ENCODE assay signal across 9 mouse cellular contexts in genomic region chr12:67222221-67223025, GRCm38 (mm10). TPM values are rescaled to one million over a fixed set of nuclear protein-coding genes. Genes with fewer than 3 reads are reported as not detected.
DNase-seq lines count a peak whose midpoint lies in the region; ATAC-seq lines count a peak whose summit lies in the region.
"Had no signal": no experiment of that assay in that cellular context is flagged by ENCODE, and none has a peak within 500 bp of the region (broad histone marks: within the 10 kb centered on the region; RNA-seq: fewer than 3 reads in every experiment).

Mdga2 (minus strand) TSS chr12:67222549.

- H3K27me3 ChIP-seq in megakaryocyte, embryonic 14.5 days (replicated peaks) = peaks cover 51% of the 10 kb centered on the region
- peaks cover 56% of the 10 kb centered on the region for H3K27me3 ChIP-seq in liver, embryonic 12.5 days (replicated peaks)

- peak within 1 kb of the TSS; percentile 85 for H3K4me3 ChIP-seq in megakaryocyte, embryonic 14.5 days (replicated peaks)
- H3K4me3 ChIP-seq in liver, embryonic 12.5 days = peak within 1 kb of the TSS; percentile 43

- H3K27ac ChIP-seq in liver, embryonic 12.5 days = no peak within 1 kb of the TSS

- 2% methylated on average over 60 of the region's 61 CpGs for WGBS in liver, embryonic 12.5 days (ENCODE audit: insufficient replicate concordance)

- peaks cover 24% of the 10 kb centered on the region for H3K4me1 ChIP-seq in megakaryocyte, embryonic 14.5 days
- no peaks in the 10 kb centered on the region for H3K4me1 ChIP-seq in liver, embryonic 12.5 days

- no peak for ATAC-seq in megakaryocyte, adult 5-6 weeks (ENCODE audit: poor library complexity, severe bottlenecking)
- 0 out of 2 replicates have a peak, but pooled peaks have one; percentile 25 for ATAC-seq in common myeloid progenitor, adult 5-6 weeks (replicated peaks; ENCODE audit: low read depth, poor library complexity, severe bottlenecking)
- peak; percentile 59 for ATAC-seq in granulocyte monocyte progenitor cell, adult 5-6 weeks (replicated peaks; ENCODE audit: poor library complexity, severe bottlenecking)
- 0 out of 2 replicates have a peak, but pooled peaks have one; percentile 37 for ATAC-seq in liver, embryonic 12.5 days

- peaks cover 11% of the 10 kb centered on the region for H3K9me3 ChIP-seq in megakaryocyte, embryonic 14.5 days
- H3K9me3 ChIP-seq in liver, embryonic 12.5 days (replicated peaks) = no peaks in the 10 kb centered on the region

- no peak within 1 kb of the TSS for H3K9ac ChIP-seq in liver, embryonic 12.5 days

- H3K36me3 ChIP-seq in megakaryocyte, embryonic 14.5 days (replicated peaks; ENCODE audit: low read length) = no peaks in the 10 kb centered on the region
- no peaks in the 10 kb centered on the region for H3K36me3 ChIP-seq in liver, embryonic 12.5 days

- peak within 1 kb of the TSS; percentile 67 for H3K4me2 ChIP-seq in liver, embryonic 12.5 days

- DNase-seq in kidney, postnatal 4 days = peak; percentile 34 to 49
- peak; percentile 76 for DNase-seq in right cerebral cortex, postnatal 14 days
- no peak for DNase-seq in spleen, adult 12 weeks (ENCODE audit: low spot score)

RNA-seq across cellular contexts. Expression of gene Mdga2, which starts in this region (rescaled TPM):
- polyA plus RNA-seq in megakaryocyte, embryonic 14.5 days (2012; ENCODE audit: insufficient read depth, low replicate concordance) = not detected in 2 replicates
- not detected in 2 replicates for total RNA-seq in megakaryocyte, adult 5-6 weeks (2015)
- not detected in 2 replicates for total RNA-seq in megakaryocyte, adult 5-6 weeks (2017)
- not detected in 2 replicates for total RNA-seq in common myeloid progenitor, adult 5-6 weeks (2017)
- not detected in 2 replicates for total RNA-seq in granulocyte monocyte progenitor cell, adult 5-6 weeks (2014; fragmentation: Nextera tagmentation)
- total RNA-seq in granulocyte monocyte progenitor cell, adult 5-6 weeks (2017) = not detected in 2 replicates
- 0.06 and 0.14 TPM in 2 replicates for polyA plus RNA-seq in liver, embryonic 12.5 days (2016; fragmentation: Nextera tagmentation; extraction: Ambion mirVana)
- total RNA-seq: neutrophil, adult 5-6 weeks had no signal

Comparison
In these comparisons a context has a peak if more than half of its experiments do, and no peak if none do; other contexts are left out.
1. Peak in ATAC-seq in common myeloid progenitor, adult 5-6 weeks; RNA of the gene not detected or under 1 TPM.
2. Peak in ATAC-seq in granulocyte monocyte progenitor cell, adult 5-6 weeks; RNA of the gene not detected or under 1 TPM.
3. Peak in ATAC-seq, H3K4me3 ChIP-seq and H3K4me2 ChIP-seq in liver, embryonic 12.5 days; RNA of the gene not detected or under 1 TPM.